Mouse (Mus musculus): Measurements from ENCODE around the gene Swap70.

Gene Swap70

GRCm38 (mm10) chr7:110305486-110305885 lies 84.0 kb downstream of the Swap70 start:
- DNase-seq (ENCODE audit: low spot score) = no peak

- DNase-seq (ENCODE audit: low spot score) = no peak
These were observed 84.8 kb downstream of the Swap70 start for GRCm38 (mm10) chr7:110306281-110306680.

- no peak for DNase-seq (ENCODE audit: low spot score)
These were observed 86.2 kb downstream of the Swap70 start for GRCm38 (mm10) chr7:110307741-110308140.

GRCm38 (mm10) chr7:110309246-110309645 lies 87.7 kb downstream of the Swap70 start:
- DNase-seq (ENCODE audit: low spot score) = no peak

GRCm38 (mm10) chr7:110313392-110314055 lies 92.0 kb downstream of the Swap70 start:
- DNase-seq (ENCODE audit: low spot score) = no peak

GRCm38 (mm10) chr7:110314401-110314890 lies 92.9 kb downstream of the Swap70 start:
- no peak for DNase-seq (ENCODE audit: low spot score)

- DNase-seq (ENCODE audit: low spot score) = no peak
These were observed 93.8 kb downstream of the Swap70 start for GRCm38 (mm10) chr7:110315352-110315751.

- no peak for DNase-seq (ENCODE audit: low spot score)
These were observed 95.9 kb downstream of the Swap70 start for GRCm38 (mm10) chr7:110317412-110317811.

DNA sequence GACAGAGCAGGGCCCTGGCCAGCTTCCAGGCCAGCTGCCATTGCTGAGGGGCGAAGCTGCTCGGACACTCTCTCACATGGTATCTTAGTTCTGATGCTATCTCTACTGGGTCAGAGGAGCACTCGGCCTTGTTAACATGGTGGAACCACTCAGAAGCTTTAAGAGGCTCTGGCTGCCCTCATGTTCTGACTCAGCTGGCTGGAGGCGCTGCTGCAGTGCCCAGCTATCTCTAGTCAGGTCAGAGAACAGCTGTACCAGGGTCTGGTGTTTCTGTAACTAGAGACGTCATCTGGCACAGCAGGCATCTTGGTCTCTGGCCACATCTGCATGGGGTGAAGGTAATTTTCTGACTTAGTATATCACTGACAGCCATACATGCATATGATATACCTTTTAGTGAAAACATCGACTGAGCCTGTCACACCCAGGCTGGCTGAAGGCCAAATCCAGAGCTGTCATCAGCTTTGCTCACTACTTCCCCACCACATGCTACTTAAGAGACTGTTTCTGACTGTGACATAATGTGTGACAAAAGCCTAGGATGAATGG lies 97.5 kb downstream of the Swap70 start:
- no peak for DNase-seq (ENCODE audit: low spot score)

DNA sequence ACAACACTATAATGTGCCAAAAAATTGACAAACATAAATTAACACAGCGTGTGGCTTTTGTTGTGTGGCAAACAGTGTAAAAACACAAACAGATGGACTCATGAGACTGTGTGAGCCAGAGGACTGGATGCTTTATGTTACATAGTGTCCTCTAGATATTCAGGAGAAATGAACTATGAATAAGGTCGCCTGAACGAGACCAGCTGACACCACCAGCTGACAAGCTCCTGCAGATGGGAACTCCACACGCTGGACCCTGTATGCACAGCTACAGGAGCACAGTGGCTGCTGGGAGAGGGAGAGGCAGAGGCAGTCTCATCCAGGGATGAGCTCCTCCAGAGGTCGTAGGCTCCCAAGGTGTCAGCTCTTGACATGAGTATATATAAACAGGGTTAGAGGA lies 99.6 kb downstream of the Swap70 start:
- DNase-seq (ENCODE audit: low spot score) = no peak

GRCm38 (mm10) chr7:110324852-110325251 lies 103.3 kb downstream of the Swap70 start:
- no peak for DNase-seq (ENCODE audit: low spot score)

DNA sequence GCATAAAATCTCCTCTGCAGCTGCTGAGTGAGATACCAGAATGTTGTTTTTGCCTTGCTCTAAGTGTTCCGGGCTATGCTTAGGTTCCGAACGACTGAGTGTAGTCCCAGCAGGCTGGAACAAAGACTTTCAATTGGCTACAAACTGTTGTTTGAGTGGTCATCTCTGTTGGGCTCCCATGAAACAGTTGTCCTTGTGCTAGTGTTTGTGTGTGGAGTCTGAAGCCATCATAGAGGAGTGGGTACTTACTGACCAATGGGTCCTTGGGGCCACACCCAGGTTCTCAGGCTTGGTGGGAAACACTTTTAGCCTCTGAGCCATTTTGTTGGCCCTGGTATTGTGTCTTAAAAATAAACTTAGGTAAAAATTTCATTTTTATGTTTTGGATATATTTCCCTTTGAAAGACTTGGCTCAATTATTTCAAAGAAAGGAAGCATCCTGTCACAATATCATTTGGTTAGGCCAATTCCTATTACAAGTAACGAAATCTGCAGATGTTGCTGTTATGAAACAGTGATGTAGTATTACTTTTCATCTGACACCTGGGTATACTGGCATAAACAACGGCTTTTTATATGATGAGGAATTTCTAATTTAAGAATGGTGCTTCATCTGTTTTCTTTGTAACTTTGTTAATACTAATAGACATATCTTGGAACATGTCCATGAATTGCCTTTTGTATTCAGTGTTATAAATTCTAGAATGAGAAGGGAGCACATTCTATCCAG lies 104.0 kb downstream of the Swap70 start:
- DNase-seq (ENCODE audit: low spot score) = no peak
